Mouse (Mus musculus) heart, embryonic 11.5 days (tissue): ENCODE measurements around the gene Gm10058. TPM values are rescaled to one million over a fixed set of nuclear protein-coding genes. Genes with fewer than 3 reads are reported as not detected.
"Not testable (repeated sequence)": the region's sequence is repeated elsewhere in the genome, so short reads cannot be mapped to it uniquely, and the experiment has no call there.

ENCODE experiments used
- ATAC-seq: fragments of 200-750 bp; cut with Nextera tagmentation; replicated peaks from 2 replicates; pipeline ENCODE4 v1.8.0; 2017; ENCODE audit warnings: moderate library complexity; ENCODE audit not compliant: insufficient number of reproducible peaks, low FRiP score, low TSS enrichment
- H3K27ac ChIP-seq: fragments of 300-500 bp; sonication (generic); 2 replicates; pipeline ENCODE4 v1.5.1; 2014; ENCODE audit warnings: mild to moderate bottlenecking, low read depth, low read length
- H3K27me3 ChIP-seq: fragments of 300-500 bp; sonication (generic); 2 replicates; pipeline ENCODE4 v1.6.1; 2014; ENCODE audit warnings: mild to moderate bottlenecking, low read length, mixed read lengths; ENCODE audit not compliant: control insufficient read depth, insufficient read depth
- H3K36me3 ChIP-seq: fragments of 300-500 bp; sonication (generic); 2 replicates; pipeline ENCODE4 v1.6.1; 2014; ENCODE audit warnings: mild to moderate bottlenecking, low read length, moderate library complexity, mixed read lengths; ENCODE audit not compliant: control insufficient read depth, insufficient read depth
- H3K4me1 ChIP-seq: fragments of 300-500 bp; sonication (generic); 2 replicates; pipeline ENCODE4 v1.6.1; 2014; ENCODE audit warnings: low read length; ENCODE audit not compliant: control insufficient read depth, insufficient read depth
- H3K4me2 ChIP-seq: fragments of 300-500 bp; sonication (generic); 2 replicates; pipeline ENCODE4 v1.6.1; 2014; ENCODE audit warnings: mild to moderate bottlenecking, moderate library complexity
- H3K4me3 ChIP-seq: fragments of 300-500 bp; sonication (generic); 2 replicates; pipeline ENCODE4 v1.5.1; 2014; ENCODE audit warnings: low read depth, low read length
- H3K9ac ChIP-seq: fragments of 300-500 bp; sonication (generic); 2 replicates; pipeline ENCODE4 v1.6.1; 2014; ENCODE audit warnings: mild to moderate bottlenecking, low read depth, low read length, moderate library complexity
- H3K9me3 ChIP-seq: fragments of 300-500 bp; sonication (generic); replicated peaks from 2 replicates; pipeline ENCODE4 v1.6.1; 2016; ENCODE audit warnings: low read length; ENCODE audit not compliant: control insufficient read depth
- WGBS: fragments of 180-500 bp; shearing (Covaris S2); extraction: QIAGEN DNeasy Blood & Tissue Kit; methylation state at CpG from one replicate; pipeline ENCODE4 v1.1.7; 2014; ENCODE audit not compliant: insufficient replicate concordance; 5-methylcytosine and 5-hydroxymethylcytosine counted together
- polyA plus RNA-seq: library from polyadenylated mRNA; unstranded; fragments of >200 nt; fragmentation: Nextera tagmentation; extraction: Ambion mirVana; gene quantifications from 2 replicates; pipeline ENCODE4 v1.2.1, GENCODE M21; 2014

The Gm10058 gene
- not detected in 2 replicates for polyA plus RNA-seq

- not testable (repeated sequence) for H3K36me3 ChIP-seq, H3K4me1 ChIP-seq, ATAC-seq, H3K9ac ChIP-seq, H3K27me3 ChIP-seq, H3K4me2 ChIP-seq, H3K9me3 ChIP-seq, H3K27ac ChIP-seq, H3K4me3 ChIP-seq
- WGBS, result no CpG with 5 or more reads among the region's 5 CpGs
Measured at GRCm38 (mm10) chrX:27946785-27947184, at the start of gene Gm10058. Gene Gm10058 (minus strand): TSS chrX:27946885.
